Mouse (Mus musculus) cerebellum, adult 2 months (tissue): ENCODE measurements around the gene H3f3b.

ENCODE experiments used
- CTCF ChIP-seq: fragments of 200-500 bp; IDR thresholded peaks from 2 replicates; pipeline ENCODE4 v1.5.1; 2011; ENCODE audit warnings: low read depth, mild to moderate bottlenecking, control low read depth, low read length, moderate library complexity, borderline replicate concordance; ENCODE audit not compliant: insufficient read depth
- POLR2A ChIP-seq: fragments of 200-500 bp; IDR thresholded peaks from 2 replicates; pipeline ENCODE4 v1.6.1; 2011; ENCODE audit warnings: low read length, control low read depth, borderline replicate concordance; ENCODE audit not compliant: insufficient read depth

GRCm38 (mm10) chr11:116023771-116024355 lies 3.9 kb downstream of the H3f3b start:
- TF ChIP-seq POLR2A (no peak), CTCF (peak; percentile 47; the same call in 1 of the 2 replicates)
